Mouse (Mus musculus) urinary bladder, postnatal 25 days (tissue): ENCODE measurements around the gene Zdhhc7.

ENCODE experiments used
- DNase-seq: peaks from one replicate; pipeline ENCODE4 v3.0.0; 2022; ENCODE audit warnings: low spot score

Gene Zdhhc7

GRCm38 (mm10) chr8:120034471-120034870 is 66.8 kb downstream of the Zdhhc7 start:
- no peak for DNase-seq

GRCm38 (mm10) chr8:120032549-120033208 is 68.6 kb downstream of the Zdhhc7 start:
- no peak for DNase-seq
